Mouse (Mus musculus): Measurements from ENCODE around the gene Svbp. TPM values are rescaled to one million over a fixed set of nuclear protein-coding genes. Genes with fewer than 3 reads are reported as not detected.

Svbp gene
- polyA plus RNA-seq, 1 experiment from 2014 or later, result 124 TPM

DNA sequence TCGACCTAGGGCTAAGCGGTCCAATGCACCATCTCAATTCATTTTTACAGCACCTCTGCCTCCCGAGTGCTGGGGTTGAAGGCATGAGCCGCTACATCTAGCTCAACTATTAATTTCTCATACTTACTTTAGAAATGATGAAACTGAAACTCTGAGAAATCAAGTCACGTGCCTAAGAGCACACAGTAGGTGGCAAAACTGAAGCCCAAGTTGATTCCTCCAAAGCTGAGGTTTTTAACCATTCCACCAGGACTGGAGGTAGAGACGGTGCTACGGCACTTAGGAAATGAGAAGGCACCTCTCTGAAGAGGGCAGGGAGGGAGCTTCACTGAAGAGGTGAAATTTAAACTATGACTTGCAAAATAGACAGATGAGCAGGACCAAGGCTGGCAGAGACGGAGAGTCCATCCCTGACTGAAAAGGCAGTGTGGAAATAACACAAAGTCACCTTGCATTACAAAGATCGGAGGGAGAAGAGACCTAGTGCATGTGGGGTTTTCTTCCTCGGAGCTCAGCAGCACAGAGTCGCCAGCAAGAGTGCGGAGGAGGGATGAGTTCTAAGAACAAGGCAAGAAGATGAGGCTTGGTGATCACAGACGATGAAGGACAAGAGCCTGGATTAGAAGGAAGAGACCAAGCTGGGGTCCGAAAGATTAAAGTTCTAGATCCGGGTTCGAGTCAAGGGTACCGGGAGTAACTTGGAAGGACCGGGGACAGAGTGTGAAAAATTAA, 22.0 kb upstream of the Svbp start:
- no peak for ATAC-seq (replicated peaks; ENCODE audit: insufficient number of reproducible peaks, insufficient read depth, low FRiP score, low read depth)
- peaks cover 23% of the 10 kb centered on the region for H3K4me1 ChIP-seq (replicated peaks)
- H3K4me3 ChIP-seq, result peak overlapping the region; percentile 80
- peak overlapping the region; percentile 65 for H3K4me2 ChIP-seq
- H3K27me3 ChIP-seq, result no peaks in the 10 kb centered on the region
- H3K9me3 ChIP-seq (replicated peaks), result no peaks in the 10 kb centered on the region
- H3K36me3 ChIP-seq, result peaks cover 18% of the 10 kb centered on the region
- peak overlapping the region; percentile 85 for H3K9ac ChIP-seq
- H3K27ac ChIP-seq, result peak overlapping the region; percentile 82
- WGBS, result 31% methylated on average over 18 of the region's 18 CpGs

DNA sequence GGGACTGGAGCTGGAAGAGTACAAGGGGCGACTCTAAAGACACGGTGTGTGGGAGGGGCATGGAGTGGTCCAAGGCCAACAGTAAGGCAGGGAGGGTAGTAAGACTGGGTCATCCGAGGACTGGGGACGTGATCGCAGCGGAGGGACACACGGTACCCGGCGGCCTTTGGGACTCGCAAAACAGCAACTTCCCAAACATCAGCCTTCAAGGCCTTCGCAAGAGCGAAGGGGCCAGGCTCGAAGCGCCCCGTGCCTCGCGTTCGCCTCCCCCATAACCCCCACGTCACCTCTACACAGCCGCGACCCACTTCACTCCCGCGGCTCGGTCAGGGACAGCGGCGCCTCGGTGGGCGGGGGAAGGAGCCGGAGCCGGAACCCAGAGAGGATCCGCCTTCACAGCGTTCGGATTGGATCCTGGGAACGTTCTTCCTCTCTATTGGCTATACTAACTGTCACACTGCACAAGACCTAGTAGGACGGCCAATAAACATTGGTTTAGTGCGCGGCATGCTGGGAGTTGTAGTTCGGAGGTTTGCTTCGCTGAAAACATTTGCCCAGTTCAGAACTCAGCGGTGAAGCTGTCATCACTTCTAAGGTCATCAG, 21.2 kb upstream of the Svbp start, which contains the start of gene Zfp691:
Gene Zfp691, minus strand, starts transcription at position 345 of the 603 bp plus-strand sequence.
- Histone ChIP-seq H3K9ac (peak within 1 kb of the TSS; percentile 85), H3K4me1 (replicated peaks) (peaks cover 23% of the 10 kb centered on the region)
- under 1% methylated on average over 40 of the region's 40 CpGs for WGBS

GRCm38 (mm10) chr4:119177702-119178101, 17.4 kb upstream of the Svbp start:
- no peaks in the 10 kb centered on the region for H3K36me3 ChIP-seq
- H3K27me3 ChIP-seq, result no peaks in the 10 kb centered on the region
- H3K9ac ChIP-seq, result no peak overlapping the region
- ATAC-seq (replicated peaks; ENCODE audit: insufficient number of reproducible peaks, insufficient read depth, low FRiP score, low read depth), result no peak
- no peak overlapping the region for H3K4me2 ChIP-seq
- no peak overlapping the region for H3K27ac ChIP-seq
- 58% methylated on average over 5 of the region's 5 CpGs for WGBS
- no peak overlapping the region for H3K4me3 ChIP-seq
- H3K9me3 ChIP-seq (replicated peaks), result no peaks in the 10 kb centered on the region
- H3K4me1 ChIP-seq (replicated peaks), result peaks cover 9% of the 10 kb centered on the region

More for the DNA sequence above, 21.2 kb upstream of the Svbp start, which contains the start of gene Zfp691:
- Histone ChIP-seq H3K4me2 (peak within 1 kb of the TSS; percentile 65), H3K9me3 (replicated peaks) (no peaks in the 10 kb centered on the region), H3K4me3 (peak within 1 kb of the TSS; percentile 80), H3K36me3 (peaks cover 17% of the 10 kb centered on the region), H3K27me3 (no peaks in the 10 kb centered on the region), H3K27ac (peak within 1 kb of the TSS; percentile 82)
- ATAC-seq (replicated peaks; ENCODE audit: insufficient number of reproducible peaks, insufficient read depth, low FRiP score, low read depth), result peak; percentile 99

GRCm38 (mm10) chr4:119178331-119178730, 16.8 kb upstream of the Svbp start:
- Histone ChIP-seq H3K9ac (no peak overlapping the region), H3K4me1 (replicated peaks) (peaks cover 3% of the 10 kb centered on the region; the same call in 1 of the 2 replicates), H3K4me2 (no peak overlapping the region), H3K36me3 (no peaks in the 10 kb centered on the region), H3K27ac (no peak overlapping the region), H3K27me3 (no peaks in the 10 kb centered on the region), H3K4me3 (no peak overlapping the region), H3K9me3 (replicated peaks) (no peaks in the 10 kb centered on the region)
- 47% methylated on average over 18 of the region's 18 CpGs for WGBS
- no peak for ATAC-seq (replicated peaks; ENCODE audit: insufficient number of reproducible peaks, insufficient read depth, low FRiP score, low read depth)

DNA sequence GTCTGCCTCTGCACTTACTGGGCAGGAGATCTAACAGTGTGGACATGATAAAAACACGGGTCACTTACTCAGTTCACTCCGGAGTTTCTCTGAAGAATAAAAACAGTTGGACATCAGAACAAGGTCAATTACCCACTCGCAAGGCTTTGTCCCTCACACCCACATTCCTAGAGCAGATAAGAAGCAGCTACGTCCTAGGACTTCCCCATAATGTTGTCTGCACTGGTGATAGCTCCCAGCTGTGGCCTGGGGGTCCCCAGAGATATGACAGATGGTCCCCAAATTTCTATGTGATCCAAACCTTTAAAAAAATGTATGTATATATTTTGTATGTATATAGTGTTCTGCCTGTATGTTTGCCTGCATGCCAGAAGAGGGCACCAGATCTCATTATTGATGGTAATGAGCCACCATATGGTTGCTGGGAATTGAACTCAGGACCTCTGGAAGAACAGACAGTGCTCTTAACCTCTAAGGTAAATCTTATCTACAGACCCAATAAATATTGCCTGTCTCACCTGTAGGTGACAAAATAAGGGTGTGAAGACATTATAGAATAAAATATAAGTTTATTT, 14.9 kb upstream of the Svbp start:
- no peak overlapping the region for H3K9ac ChIP-seq
- ATAC-seq (replicated peaks; ENCODE audit: insufficient number of reproducible peaks, insufficient read depth, low FRiP score, low read depth), result no peak

GRCm38 (mm10) chr4:119181456-119181855, 13.7 kb upstream of the Svbp start:
- no peak for ATAC-seq (replicated peaks; ENCODE audit: insufficient number of reproducible peaks, insufficient read depth, low FRiP score, low read depth)
- no peak overlapping the region for H3K4me2 ChIP-seq
- no peaks in the 10 kb centered on the region for H3K36me3 ChIP-seq
- peaks cover 3% of the 10 kb centered on the region; the same call in 1 of the 2 replicates for H3K4me1 ChIP-seq (replicated peaks)
- WGBS, result 81% methylated on average over 9 of the region's 9 CpGs
- no peaks in the 10 kb centered on the region for H3K9me3 ChIP-seq (replicated peaks)
- H3K27ac ChIP-seq, result no peak overlapping the region
- H3K27me3 ChIP-seq, result no peaks in the 10 kb centered on the region
- no peak overlapping the region for H3K4me3 ChIP-seq
- H3K9ac ChIP-seq, result no peak overlapping the region

More for the DNA sequence above, 14.9 kb upstream of the Svbp start:
- H3K4me2 ChIP-seq, result no peak overlapping the region
- no peaks in the 10 kb centered on the region for H3K36me3 ChIP-seq
- H3K4me1 ChIP-seq (replicated peaks), result peaks cover 3% of the 10 kb centered on the region; the same call in 1 of the 2 replicates
- H3K4me3 ChIP-seq, result no peak overlapping the region
- no peak overlapping the region for H3K27ac ChIP-seq
- no peaks in the 10 kb centered on the region for H3K27me3 ChIP-seq
- WGBS, result 35% methylated on average over 4 of the region's 4 CpGs
- H3K9me3 ChIP-seq (replicated peaks), result no peaks in the 10 kb centered on the region

DNA sequence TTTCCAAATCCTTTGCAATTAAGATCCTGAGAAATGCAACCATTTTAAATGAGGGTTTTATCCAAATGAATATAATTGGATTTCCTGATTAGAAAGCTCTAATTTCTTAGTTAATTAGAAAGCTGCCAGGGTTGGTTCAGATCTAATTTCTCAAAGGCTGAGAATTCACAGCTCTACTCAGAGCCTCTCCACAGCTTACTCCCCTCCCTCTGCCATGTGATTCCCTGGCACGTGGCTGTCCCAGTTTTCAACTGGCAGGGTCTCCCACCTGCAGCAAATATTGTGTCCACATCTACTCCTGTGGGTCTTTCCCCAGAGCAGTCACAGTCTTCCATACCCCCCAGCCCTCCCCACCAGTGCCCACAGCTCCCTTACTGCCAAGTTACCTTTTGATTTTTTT, 11.6 kb upstream of the Svbp start:
- Histone ChIP-seq H3K4me3 (no peak overlapping the region), H3K4me1 (replicated peaks) (peaks cover 5% of the 10 kb centered on the region), H3K9ac (no peak overlapping the region), H3K27ac (no peak overlapping the region), H3K9me3 (replicated peaks) (no peaks in the 10 kb centered on the region), H3K36me3 (no peaks in the 10 kb centered on the region), H3K4me2 (no peak overlapping the region), H3K27me3 (no peaks in the 10 kb centered on the region)
- no peak for ATAC-seq (replicated peaks; ENCODE audit: insufficient number of reproducible peaks, insufficient read depth, low FRiP score, low read depth)
- WGBS, result 26% methylated on average over 1 of the region's 1 CpGs

- Histone ChIP-seq H3K9me3 (replicated peaks) (no peaks in the 10 kb centered on the region), H3K4me1 (replicated peaks) (peaks cover 8% of the 10 kb centered on the region), H3K27ac (no peak overlapping the region), H3K4me2 (no peak overlapping the region), H3K27me3 (no peaks in the 10 kb centered on the region), H3K4me3 (no peak overlapping the region), H3K9ac (no peak overlapping the region), H3K36me3 (no peaks in the 10 kb centered on the region)
- WGBS, result 78% methylated on average over 4 of the region's 4 CpGs
- no peak for ATAC-seq (replicated peaks; ENCODE audit: insufficient number of reproducible peaks, insufficient read depth, low FRiP score, low read depth)
Measured at GRCm38 (mm10) chr4:119185771-119186170, 9.3 kb upstream of the Svbp start.

- H3K4me2 ChIP-seq, result no peak overlapping the region; the same call in 1 of the 2 replicates
- 0 out of 2 replicates have a peak, but pooled peaks have one; percentile 39 for ATAC-seq (replicated peaks; ENCODE audit: insufficient number of reproducible peaks, insufficient read depth, low FRiP score, low read depth)
- no peaks in the 10 kb centered on the region for H3K9me3 ChIP-seq (replicated peaks)
- WGBS, result 32% methylated on average over 11 of the region's 11 CpGs
- H3K36me3 ChIP-seq, result no peaks in the 10 kb centered on the region
- peaks cover 4% of the 10 kb centered on the region; the same call in 1 of the 2 replicates for H3K4me1 ChIP-seq (replicated peaks)
- no peaks in the 10 kb centered on the region for H3K27me3 ChIP-seq
- no peak overlapping the region for H3K9ac ChIP-seq
- no peak overlapping the region for H3K4me3 ChIP-seq
- H3K27ac ChIP-seq, result no peak overlapping the region
Measured at GRCm38 (mm10) chr4:119188060-119188785, 6.9 kb upstream of the Svbp start.

- H3K4me3 ChIP-seq, result no peak overlapping the region
- H3K4me2 ChIP-seq, result no peak overlapping the region
- no peak overlapping the region for H3K9ac ChIP-seq
- WGBS, result 83% methylated on average over 6 of the region's 6 CpGs
- H3K9me3 ChIP-seq (replicated peaks), result no peaks in the 10 kb centered on the region
- peaks cover 4% of the 10 kb centered on the region; the same call in 1 of the 2 replicates for H3K4me1 ChIP-seq (replicated peaks)
- H3K27ac ChIP-seq, result no peak overlapping the region
- no peaks in the 10 kb centered on the region for H3K27me3 ChIP-seq
- H3K36me3 ChIP-seq, result no peaks in the 10 kb centered on the region
- no peak for ATAC-seq (replicated peaks; ENCODE audit: insufficient number of reproducible peaks, insufficient read depth, low FRiP score, low read depth)
Measured at GRCm38 (mm10) chr4:119189392-119189791, 5.7 kb upstream of the Svbp start.

DNA sequence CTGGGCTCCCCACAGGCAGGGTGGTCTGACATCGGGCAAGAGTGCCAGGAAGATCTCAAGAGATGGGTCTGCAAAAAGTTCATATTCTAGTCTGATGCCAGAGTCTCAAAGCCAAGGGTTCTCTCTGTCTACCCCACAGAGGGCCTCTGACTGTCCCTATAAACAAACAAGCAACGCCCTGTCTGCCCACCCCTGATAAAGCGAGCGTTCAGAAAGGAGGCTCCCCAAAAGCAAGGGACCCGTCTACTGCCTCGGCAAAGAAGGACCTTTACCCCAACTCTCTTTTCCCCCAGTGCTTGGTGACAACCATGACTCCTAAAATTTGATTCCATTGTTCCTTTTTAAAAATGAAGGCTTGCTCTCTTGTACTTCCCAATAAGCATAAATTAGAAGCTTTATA, 5.2 kb upstream of the Svbp start, which contains the start of gene Ermap:
Gene Ermap, minus strand, starts transcription at position 148 of the 400 bp plus-strand sequence.
- 64% methylated on average over 6 of the region's 6 CpGs for WGBS
- peaks cover 4% of the 10 kb centered on the region; the same call in 1 of the 2 replicates for H3K4me1 ChIP-seq (replicated peaks)
- H3K36me3 ChIP-seq, result no peaks in the 10 kb centered on the region
- H3K27me3 ChIP-seq, result no peaks in the 10 kb centered on the region
- H3K27ac ChIP-seq, result no peak within 1 kb of the TSS
- H3K9ac ChIP-seq, result no peak within 1 kb of the TSS
- H3K4me3 ChIP-seq, result no peak within 1 kb of the TSS
- no peaks in the 10 kb centered on the region for H3K9me3 ChIP-seq (replicated peaks)
- H3K4me2 ChIP-seq, result no peak within 1 kb of the TSS
- ATAC-seq (replicated peaks; ENCODE audit: insufficient number of reproducible peaks, insufficient read depth, low FRiP score, low read depth), result no peak
